8 mouse cellular contexts compared by ENCODE assay signal in the genomic region with DNA sequence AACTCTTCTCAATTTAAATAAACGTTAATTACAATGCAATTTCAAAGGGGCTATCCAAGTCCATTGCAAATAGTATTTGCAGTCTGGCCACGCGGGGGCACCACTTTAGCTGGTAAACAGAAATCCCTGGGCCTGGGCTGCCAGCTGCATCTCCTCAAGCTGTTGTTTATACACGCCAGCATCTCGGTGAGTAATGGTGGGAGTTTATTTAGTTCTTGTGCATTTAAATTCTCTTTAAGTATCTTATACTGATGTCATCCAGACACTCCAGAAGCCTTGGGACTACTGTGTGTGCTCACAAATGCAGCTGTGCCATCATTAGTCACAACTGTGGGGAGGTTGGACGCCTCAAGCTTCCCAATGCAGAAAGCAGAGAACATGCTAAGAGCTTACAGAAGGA. TPM values are rescaled to one million over a fixed set of nuclear protein-coding genes. Genes with fewer than 3 reads are reported as not detected.
DNase-seq lines count a peak whose midpoint lies in the region; ATAC-seq lines count a peak whose summit lies in the region.

No protein-coding gene starts in this region.

- no peak overlapping the region for H3K4me3 ChIP-seq in embryonic facial prominence, embryonic 11.5 days (ENCODE audit: low read depth, low read length)
- no peak overlapping the region for H3K4me3 ChIP-seq in heart, embryonic 15.5 days

- 27% methylated on average over 6 of the region's 6 CpGs for WGBS in embryonic facial prominence, embryonic 11.5 days
- WGBS in heart, embryonic 15.5 days = 20% methylated on average over 6 of the region's 6 CpGs

- no peaks in the 10 kb centered on the region for H3K36me3 ChIP-seq in embryonic facial prominence, embryonic 11.5 days (replicated peaks; ENCODE audit: control insufficient read depth, insufficient read depth, low read depth, low read length)
- H3K36me3 ChIP-seq in heart, embryonic 15.5 days = no peaks in the 10 kb centered on the region

- no peaks in the 10 kb centered on the region for H3K27me3 ChIP-seq in embryonic facial prominence, embryonic 11.5 days (ENCODE audit: control insufficient read depth, insufficient read depth, low read length)
- H3K27me3 ChIP-seq in heart, embryonic 15.5 days = no peaks in the 10 kb centered on the region

- ATAC-seq in embryonic facial prominence, embryonic 11.5 days (replicated peaks; ENCODE audit: insufficient number of reproducible peaks, low FRiP score, low TSS enrichment, low read depth) = no peak
- 0 out of 2 replicates have a peak, but pooled peaks have one; percentile 31 for ATAC-seq in heart, embryonic 15.5 days (replicated peaks; ENCODE audit: insufficient number of reproducible peaks, insufficient read depth, low FRiP score, low read depth)
- no peak for ATAC-seq in granulocyte monocyte progenitor cell, adult 5-6 weeks (replicated peaks; ENCODE audit: poor library complexity, severe bottlenecking)

- H3K27ac ChIP-seq in embryonic facial prominence, embryonic 11.5 days (replicated peaks; ENCODE audit: low read depth, low read length) = no peak overlapping the region
- H3K27ac ChIP-seq in heart, embryonic 15.5 days = 0 out of 2 replicates have a peak overlapping the region, but pooled peaks have one; percentile 9

- peak; percentile 22 for DNase-seq in CD4-positive helper T cell, adult 2 months (ENCODE audit: low read depth, low spot score)
- DNase-seq in adipocyte (ENCODE audit: low spot score) = peak; percentile 75
- peak; percentile 74 for DNase-seq in embryonic facial prominence, embryonic 11.5 days (ENCODE audit: low spot score)
- DNase-seq in kidney, postnatal 4 days = peak; percentile 91 to 93
- DNase-seq in lung, adult 18-20 months = peak; percentile 51 to 53
- peak; percentile 82 to 85 for DNase-seq in right cerebral cortex, postnatal 10 days (ENCODE audit: low spot score in 2 of 2)

- no peak overlapping the region for H3K9ac ChIP-seq in embryonic facial prominence, embryonic 11.5 days (replicated peaks; ENCODE audit: low read length)
- H3K9ac ChIP-seq in heart, embryonic 15.5 days = no peak overlapping the region

- no peaks in the 10 kb centered on the region for H3K4me1 ChIP-seq in embryonic facial prominence, embryonic 11.5 days (ENCODE audit: control insufficient read depth, insufficient read depth, low read length)
- no peaks in the 10 kb centered on the region for H3K4me1 ChIP-seq in heart, embryonic 15.5 days (replicated peaks)

- H3K9me3 ChIP-seq in embryonic facial prominence, embryonic 11.5 days (replicated peaks; ENCODE audit: control insufficient read depth, low read length) = no peaks in the 10 kb centered on the region
- no peaks in the 10 kb centered on the region for H3K9me3 ChIP-seq in heart, embryonic 15.5 days (replicated peaks)

- H3K4me2 ChIP-seq in embryonic facial prominence, embryonic 11.5 days (ENCODE audit: low read depth, low read length) = no peak overlapping the region
- H3K4me2 ChIP-seq in heart, embryonic 15.5 days = no peak overlapping the region

RNA-seq across cellular contexts. Expression of a gene that starts 13.9 kb away (rescaled TPM):
- 40.6 and 42.4 TPM in 2 replicates for polyA plus RNA-seq in embryonic facial prominence, embryonic 11.5 days (2014; fragmentation: Nextera tagmentation; extraction: Ambion mirVana)
- polyA plus RNA-seq in heart, embryonic 15.5 days (2015; fragmentation: Nextera tagmentation; extraction: Ambion mirVana) = 54.0 and 55.1 TPM in 2 replicates
- total RNA-seq in granulocyte monocyte progenitor cell, adult 5-6 weeks (2014; fragmentation: Nextera tagmentation) = 25.6 and 32.1 TPM in 2 replicates
- 18.3 and 33.1 TPM in 2 replicates for total RNA-seq in granulocyte monocyte progenitor cell, adult 5-6 weeks (2017)

RNA-seq across cellular contexts. Expression of a gene that starts 30.8 kb away (rescaled TPM):
- polyA plus RNA-seq in embryonic facial prominence, embryonic 11.5 days (2014; fragmentation: Nextera tagmentation; extraction: Ambion mirVana) = 0.11 TPM in 1 of 2 replicates, not detected in the other
- 0.05 TPM in 2 replicates for polyA plus RNA-seq in heart, embryonic 15.5 days (2015; fragmentation: Nextera tagmentation; extraction: Ambion mirVana)
- total RNA-seq in granulocyte monocyte progenitor cell, adult 5-6 weeks (2014; fragmentation: Nextera tagmentation) = not detected in 2 replicates
- not detected in 2 replicates for total RNA-seq in granulocyte monocyte progenitor cell, adult 5-6 weeks (2017)

RNA-seq across cellular contexts. Expression of a gene that starts 47.7 kb away (rescaled TPM):
- polyA plus RNA-seq in embryonic facial prominence, embryonic 11.5 days (2014; fragmentation: Nextera tagmentation; extraction: Ambion mirVana) = 125 and 135 TPM in 2 replicates
- polyA plus RNA-seq in heart, embryonic 15.5 days (2015; fragmentation: Nextera tagmentation; extraction: Ambion mirVana) = 91.2 and 97.0 TPM in 2 replicates
- total RNA-seq in granulocyte monocyte progenitor cell, adult 5-6 weeks (2014; fragmentation: Nextera tagmentation) = 34.9 and 73.6 TPM in 2 replicates
- 57.4 and 97.8 TPM in 2 replicates for total RNA-seq in granulocyte monocyte progenitor cell, adult 5-6 weeks (2017)

RNA-seq across cellular contexts. Expression of a gene that starts 57.8 kb away (rescaled TPM):
- 272 and 292 TPM in 2 replicates for polyA plus RNA-seq in embryonic facial prominence, embryonic 11.5 days (2014; fragmentation: Nextera tagmentation; extraction: Ambion mirVana)
- polyA plus RNA-seq in heart, embryonic 15.5 days (2015; fragmentation: Nextera tagmentation; extraction: Ambion mirVana) = 84.3 and 88.9 TPM in 2 replicates
- total RNA-seq in granulocyte monocyte progenitor cell, adult 5-6 weeks (2014; fragmentation: Nextera tagmentation) = 244 and 294 TPM in 2 replicates
- 322 and 356 TPM in 2 replicates for total RNA-seq in granulocyte monocyte progenitor cell, adult 5-6 weeks (2017)

Comparison
In these comparisons a context has a peak if more than half of its experiments do, and no peak if none do; other contexts are left out.
1. DNase-seq: peak in every context shown above with its lines; median percentile 92 in kidney, postnatal 4 days; 84 in right cerebral cortex, postnatal 10 days; 75 in adipocyte; 74 in embryonic facial prominence, embryonic 11.5 days; 52 in lung, adult 18-20 months; 22 in CD4-positive helper T cell, adult 2 months.